Mouse (Mus musculus): ENCODE data around the gene Spon1.

GRCm38 (mm10) chr7:113778546-113778945 is 12.7 kb downstream of the Spon1 start:
- TF ChIP-seq KAT2A (IDR thresholded peaks at IDR 0.05; ENCODE audit: insufficient replicate concordance, low read length): no peak
- no peak for TF ChIP-seq EP300 (IDR thresholded peaks at IDR 0.05; ENCODE audit: low read length)
- no peak for TF ChIP-seq POLR2A (IDR thresholded peaks at IDR 0.05; ENCODE audit: low read depth, low read length)
- TF ChIP-seq PAX5 (IDR thresholded peaks at IDR 0.05; ENCODE audit: low read length): no peak
- no peak for TF ChIP-seq CTCF (conservative IDR thresholded peaks at IDR 0.05 in 1 of 2, IDR thresholded peaks at IDR 0.05 in 1 of 2; ENCODE audit: low read depth in 2 of 2, low read length in 2 of 2)
- no peak for TF ChIP-seq MAFK (IDR thresholded peaks at IDR 0.05; ENCODE audit: insufficient replicate concordance, low read length)
- no peak for TF ChIP-seq POLR2AphosphoS2 (IDR thresholded peaks at IDR 0.05; ENCODE audit: low read depth, low read length)
